Mouse (Mus musculus) left cerebral cortex, postnatal 25 days (tissue): ENCODE data around the gene Vmn2r18. TPM values are rescaled to one million over a fixed set of nuclear protein-coding genes. Genes with fewer than 3 reads are reported as not detected.

ENCODE experiments used
- DNase-seq, 2 experiments: peaks; one replicate each; pipeline ENCODE4 v3.0.0; 2022; ENCODE audit warnings: low spot score in 2 of 2, mixed read lengths in 1 of 2
- intact Hi-C: fragments of 180-260 bp; cut with DNase I; formaldehyde crosslinking; loops from one replicate; pipeline ENCODE4 v1.15.1; 2025
- total RNA-seq, 2 experiments: library from RNA; stranded (reverse); gene quantifications; 2 replicates each; pipeline ENCODE4 v1.2.3; 2021

The Vmn2r18 gene
- not detected for total RNA-seq

- intact Hi-C loops = no loop called here
- no peak for DNase-seq
Measured at GRCm38 (mm10) chr5:151605921-151606320, at the start of gene Vmn2r18. Vmn2r18 (minus strand) TSS chr5:151606021.

GRCm38 (mm10) chr5:151651411-151651784 lies 45.6 kb upstream of the Vmn2r18 start:
- no peak for DNase-seq
- intact Hi-C loops = loop anchor here (5.0 kb wide), 2 partner anchors 284 to 979 kb away; partner anchors contain the start of gene Pds5b

- intact Hi-C loops = loop anchor here (5.0 kb wide), 2 partner anchors 284 to 979 kb away; partner anchors contain the start of gene Pds5b
Measured at GRCm38 (mm10) chr5:151650700-151651410, 45.0 kb upstream of the Vmn2r18 start, which contains the start of gene Rfc3. Rfc3 (minus strand) TSS chr5:151651242.

GRCm38 (mm10) chr5:151644845-151645244 lies 39.0 kb upstream of the Vmn2r18 start:
- intact Hi-C loops = no loop called here
- DNase-seq = no peak

More at GRCm38 (mm10) chr5:151650700-151651410, 45.0 kb upstream of the Vmn2r18 start, which contains the start of gene Rfc3:
- DNase-seq = peak; percentile 94 to 95

GRCm38 (mm10) chr5:151642867-151643266 lies 37.0 kb upstream of the Vmn2r18 start:
- DNase-seq = no peak
- intact Hi-C loops = no loop called here

- DNase-seq = no peak
- intact Hi-C loops = no loop called here
Measured at GRCm38 (mm10) chr5:151642102-151642501, 36.3 kb upstream of the Vmn2r18 start.

GRCm38 (mm10) chr5:151601696-151602095 lies 4.1 kb downstream of the Vmn2r18 start:
- no peak for DNase-seq
- intact Hi-C loops = no loop called here

Other genes starting within 250 kb of the Vmn2r18 start
- gene Gm42906, start 177.9 kb downstream of the Vmn2r18 start, total RNA-seq = not detected
- gene Rfc3, start 45.2 kb upstream of the Vmn2r18 start, total RNA-seq = 1 to 10 TPM; 6.4 to 8.5 TPM